ENCODE assay signal across 18 mouse cellular contexts in the genomic region with DNA sequence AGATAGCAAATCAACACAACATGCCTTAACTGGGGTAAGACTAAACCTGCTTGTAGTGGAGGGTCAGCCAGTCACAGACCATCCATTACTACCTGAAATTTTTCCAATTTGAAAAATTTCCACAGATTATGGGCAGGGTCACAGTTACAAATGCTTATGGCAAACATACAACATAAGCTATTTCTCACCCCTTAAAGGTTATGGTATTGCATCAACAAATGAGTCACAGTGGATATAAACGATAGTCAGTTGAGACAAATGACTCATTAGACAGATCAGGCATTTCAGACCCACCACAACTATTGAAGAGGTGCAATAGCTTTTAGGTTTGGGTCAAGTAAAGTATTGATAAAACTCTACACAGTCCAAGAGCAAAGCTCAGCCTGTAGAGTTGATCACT.
"Had no signal": no experiment of that assay in that cellular context is flagged by ENCODE, and none has a peak within 500 bp of the region (broad histone marks: within the 10 kb centered on the region; RNA-seq: fewer than 3 reads in every experiment).

No protein-coding gene starts in this region.

- H3K27me3 ChIP-seq: kidney, embryonic 15.5 days; midbrain, embryonic 12.5 days; midbrain, embryonic 15.5 days; neural tube, embryonic 13.5 days had no signal

- H3K9ac ChIP-seq: kidney, embryonic 15.5 days; liver, embryonic 14.5 days; liver, postnatal 0 days; lung, embryonic 14.5 days; midbrain, embryonic 12.5 days; midbrain, embryonic 15.5 days; neural tube, embryonic 13.5 days had no signal

- H3K4me3 ChIP-seq: kidney, embryonic 15.5 days; left cerebral cortex, adult 2 months; midbrain, embryonic 12.5 days; midbrain, embryonic 15.5 days; neural tube, embryonic 13.5 days had no signal

- H3K9me3 ChIP-seq: kidney, embryonic 15.5 days; midbrain, embryonic 12.5 days; midbrain, embryonic 15.5 days; neural tube, embryonic 13.5 days had no signal

- ATAC-seq: liver, postnatal 0 days; lung, postnatal 0 days; midbrain, embryonic 15.5 days had no signal

- H3K36me3 ChIP-seq: midbrain, embryonic 12.5 days; midbrain, embryonic 15.5 days; neural tube, embryonic 13.5 days had no signal

- H3K4me2 ChIP-seq: kidney, embryonic 15.5 days; lung, embryonic 14.5 days; midbrain, embryonic 12.5 days; midbrain, embryonic 15.5 days; neural tube, embryonic 13.5 days had no signal

- H3K27ac ChIP-seq: kidney, embryonic 15.5 days; left cerebral cortex, adult 2 months; liver, embryonic 14.5 days; macrophage; midbrain, embryonic 12.5 days; midbrain, embryonic 15.5 days; neural tube, embryonic 13.5 days had no signal

- H3K4me1 ChIP-seq: midbrain, embryonic 15.5 days had no signal

- DNase-seq: kidney, adult 8-10 months; kidney, postnatal 10 days; kidney, postnatal 36 days; layer of hippocampus, postnatal 36 days; retina, postnatal 1 day; thymus, adult 18-20 months; thymus, postnatal 14 days; thymus, postnatal 4 days had no signal
